Mouse (Mus musculus): ENCODE measurements around the gene Hist1h2bg. TPM values are rescaled to one million over a fixed set of nuclear protein-coding genes. Genes with fewer than 3 reads are reported as not detected.
"Not testable (repeated sequence)": the region's sequence is repeated elsewhere in the genome, so short reads cannot be mapped to it uniquely, and the experiment has no call there.

Hist1h2bg gene
- total and polyA plus RNA-seq, 3 experiments: 14.7 to 2,580 TPM; not detected in 1

GRCm38 (mm10) chr13:23591886-23592285 lies 20.7 kb downstream of the Hist1h2bg start:
- peaks cover 15 to 32% of the 10 kb centered on the region in 2 experiments for H3K4me1 ChIP-seq (ENCODE audit: control insufficient read depth in 1 of 2, insufficient read depth in 2 of 2, low read length in 2 of 2)
- not testable (repeated sequence) for H3K27ac ChIP-seq (ENCODE audit: control insufficient read depth, low read depth, low read length); H3K9me3 ChIP-seq (replicated peaks; ENCODE audit: insufficient read depth, low read length); H3K4me3 ChIP-seq (ENCODE audit: control insufficient read depth in 1 of 2, insufficient read depth in 1 of 2, low read depth in 2 of 2, low read length in 2 of 2); DNase-seq (ENCODE audit: low read depth, low spot score); H3K9ac ChIP-seq (ENCODE audit: control insufficient read depth, low read depth, low read length, poor library complexity, severe bottlenecking); H3K79me2 ChIP-seq (ENCODE audit: control insufficient read depth, insufficient read depth, low read length, poor library complexity); H3K27me3 ChIP-seq (ENCODE audit: control insufficient read depth in 1 of 2, insufficient read depth in 2 of 2, low read length in 2 of 2)
- peaks cover 0 to 34% of the 10 kb centered on the region in 2 experiments; a peak in 2 of 4 replicates for H3K36me3 ChIP-seq (ENCODE audit: control insufficient read depth in 1 of 2, insufficient read depth in 2 of 2, low read length in 2 of 2)

- no peaks in the 10 kb centered on the region for H3K79me2 ChIP-seq (ENCODE audit: control insufficient read depth, insufficient read depth, low read length, poor library complexity)
- no peak overlapping the region; the same call in 1 of the 2 replicates for H3K9ac ChIP-seq (ENCODE audit: control insufficient read depth, low read depth, low read length, poor library complexity, severe bottlenecking)
- peaks cover 15 to 32% of the 10 kb centered on the region in 2 experiments for H3K4me1 ChIP-seq (ENCODE audit: control insufficient read depth in 1 of 2, insufficient read depth in 2 of 2, low read length in 2 of 2)
- TF ChIP-seq GABPA (IDR thresholded peaks at IDR 0.05; ENCODE audit: low read depth, low read length) (no peak), RAD21 (IDR thresholded peaks at IDR 0.05; ENCODE audit: low read depth, low read length) (no peak), TAL1 (IDR thresholded peaks at IDR 0.05; ENCODE audit: low read length) (no peak)
- no peak overlapping the region for H3K4me3 ChIP-seq (ENCODE audit: control insufficient read depth in 1 of 2, insufficient read depth in 1 of 2, low read depth in 2 of 2, low read length in 2 of 2)
- DNase-seq (ENCODE audit: low read depth, low spot score): no peak
- H3K27ac ChIP-seq (ENCODE audit: control insufficient read depth, low read depth, low read length): peak overlapping the region; percentile 64; the same call in 1 of the 2 replicates
- H3K9me3 ChIP-seq (replicated peaks; ENCODE audit: insufficient read depth, low read length): no peaks in the 10 kb centered on the region
- no peaks in the 10 kb centered on the region for H3K27me3 ChIP-seq (ENCODE audit: control insufficient read depth in 1 of 2, insufficient read depth in 2 of 2, low read length in 2 of 2)
- H3K36me3 ChIP-seq (ENCODE audit: control insufficient read depth in 1 of 2, insufficient read depth in 2 of 2, low read length in 2 of 2): peaks cover 0 to 31% of the 10 kb centered on the region in 2 experiments; a peak in 2 of 4 replicates
Measured at GRCm38 (mm10) chr13:23592614-23593013, 21.4 kb downstream of the Hist1h2bg start.

GRCm38 (mm10) chr13:23593051-23593770 lies 22.0 kb downstream of the Hist1h2bg start:
- Histone ChIP-seq H3K4me1 (ENCODE audit: control insufficient read depth in 1 of 2, insufficient read depth in 2 of 2, low read length in 2 of 2) (peaks cover 15 to 32% of the 10 kb centered on the region in 2 experiments), H3K9ac (ENCODE audit: control insufficient read depth, low read depth, low read length, poor library complexity, severe bottlenecking) (peak overlapping the region; percentile 15), H3K79me2 (ENCODE audit: control insufficient read depth, insufficient read depth, low read length, poor library complexity) (no peaks in the 10 kb centered on the region), H3K9me3 (replicated peaks; ENCODE audit: insufficient read depth, low read length) (no peaks in the 10 kb centered on the region), H3K27ac (ENCODE audit: control insufficient read depth, low read depth, low read length) (peak overlapping the region; percentile 64), H3K27me3 (ENCODE audit: control insufficient read depth in 1 of 2, insufficient read depth in 2 of 2, low read length in 2 of 2) (no peaks in the 10 kb centered on the region), H3K36me3 (ENCODE audit: control insufficient read depth in 1 of 2, insufficient read depth in 2 of 2, low read length in 2 of 2) (peaks cover 0 to 34% of the 10 kb centered on the region in 2 experiments; a peak in 2 of 4 replicates), H3K4me3 (ENCODE audit: control insufficient read depth in 1 of 2, insufficient read depth in 1 of 2, low read depth in 2 of 2, low read length in 2 of 2) (no peak overlapping the region)
- TF ChIP-seq ZKSCAN1 (IDR thresholded peaks at IDR 0.05; ENCODE audit: low read depth, low read length): no peak
- TF ChIP-seq TBP (IDR thresholded peaks at IDR 0.05; ENCODE audit: low read depth, low read length): 0 out of 2 replicates have a peak, but pooled peaks have one; percentile 13
- peak; percentile 34 to 44; a peak in 2 of 4 replicates for TF ChIP-seq EP300 (IDR thresholded peaks at IDR 0.05; ENCODE audit: low read depth in 1 of 2, low read length in 2 of 2)
- TF ChIP-seq NELFE (IDR thresholded peaks at IDR 0.05; ENCODE audit: low read depth, low read length): no peak
- peak; percentile 66; the same call in 1 of the 2 replicates for TF ChIP-seq GATA1 (IDR thresholded peaks at IDR 0.05; ENCODE audit: low read depth, low read length)
- 0 out of 2 replicates have a peak, but pooled peaks have one; percentile 9 for TF ChIP-seq RCOR1 (IDR thresholded peaks at IDR 0.05; ENCODE audit: low read depth, low read length)
- TF ChIP-seq RAD21 (IDR thresholded peaks at IDR 0.05; ENCODE audit: low read depth, low read length): no peak
- peak; percentile 42 for TF ChIP-seq TAL1 (IDR thresholded peaks at IDR 0.05; ENCODE audit: low read length)
- DNase-seq (ENCODE audit: low read depth, low spot score): peak; percentile 61
